Mouse (Mus musculus) neutrophil, adult 59 days (primary cell): Measurements from ENCODE around the gene Galnt7. TPM values are rescaled to one million over a fixed set of nuclear protein-coding genes. Genes with fewer than 3 reads are reported as not detected.

Experiments used
- total RNA-seq, 2 experiments: library from RNA; stranded (reverse); gene quantifications; 1 replicate in 1 of 2; 2 replicates in 1 of 2; pipeline ENCODE4 v1.2.4; 2023

The Galnt7 gene
- 1 to 10 TPM; 7.8 to 9.9 TPM for total RNA-seq

DNA sequence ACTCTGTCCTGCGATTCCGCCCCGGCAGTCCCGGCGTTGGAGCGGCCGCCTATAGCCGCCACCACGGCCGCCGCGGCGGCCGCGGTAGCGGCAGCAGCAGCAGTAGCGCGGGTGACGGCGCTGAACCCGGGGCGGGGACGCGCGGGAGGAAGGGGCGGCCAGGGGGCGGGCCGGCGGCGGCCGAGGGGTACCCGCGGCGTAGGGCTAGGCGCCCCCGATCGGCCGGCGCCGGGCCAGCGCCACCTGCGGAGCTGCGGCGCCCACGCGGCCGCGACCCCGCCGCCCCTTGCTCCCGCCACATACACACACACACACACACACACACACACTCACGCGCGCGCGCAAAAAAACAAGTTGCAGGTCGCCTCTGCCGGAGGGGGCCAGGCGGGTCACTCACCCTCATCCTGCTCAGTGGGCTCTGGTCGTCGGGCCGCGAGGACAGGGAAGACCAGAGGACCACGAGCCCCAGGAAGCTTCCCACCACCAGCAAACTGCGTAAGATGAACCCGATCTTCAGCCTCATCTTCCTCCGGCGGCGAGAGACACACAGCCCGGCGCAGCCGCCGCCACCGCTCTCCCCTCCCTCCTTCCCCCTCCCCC, at the start of gene Galnt7:
TSS of gene Galnt7 (minus strand) at position 577 of the 600 bp plus-strand sequence.

DNA sequence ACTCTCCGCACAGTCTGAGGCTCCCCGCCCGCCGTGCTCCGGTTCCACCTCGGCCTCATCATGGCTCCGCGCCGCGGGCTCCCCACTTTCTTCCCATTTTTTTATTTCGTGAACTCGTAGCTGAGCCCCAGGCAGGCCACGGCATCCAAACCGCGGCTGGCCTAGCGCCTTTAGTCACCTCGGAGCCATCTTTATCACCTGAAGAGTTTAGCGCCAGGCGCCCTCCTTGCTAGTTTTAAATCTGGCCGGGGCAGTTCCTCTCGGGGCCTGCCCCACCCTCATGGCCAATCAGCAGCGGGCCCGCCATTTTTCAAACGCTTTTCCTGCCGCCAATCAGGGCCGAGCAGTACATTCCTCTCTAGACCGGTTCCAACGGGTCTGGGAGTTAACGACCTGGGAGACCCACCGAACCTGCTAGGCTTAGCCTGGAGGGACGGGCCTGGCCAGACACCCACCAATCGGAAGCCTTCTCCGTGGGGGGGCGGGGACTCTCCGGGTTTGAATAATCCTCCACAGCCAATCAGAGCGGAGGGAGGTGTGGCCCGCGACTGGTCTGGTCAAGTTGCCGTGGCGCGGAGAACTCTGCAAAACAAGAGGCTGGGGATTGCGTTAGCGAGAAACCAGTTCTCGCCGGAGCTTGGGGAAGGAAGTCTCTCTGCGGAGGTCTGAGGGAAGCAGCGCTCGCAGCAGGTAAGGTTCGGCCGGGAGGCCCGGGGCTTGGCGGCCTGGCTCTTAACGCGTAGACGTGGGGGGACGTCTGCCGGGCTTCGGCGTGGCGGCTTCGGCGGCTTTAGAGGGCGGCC, 141.3 kb downstream of the Galnt7 start, which contains the start of gene Hmgb2:
TSS of gene Hmgb2 (plus strand) at position 592 of the 803 bp plus-strand sequence.

DNA sequence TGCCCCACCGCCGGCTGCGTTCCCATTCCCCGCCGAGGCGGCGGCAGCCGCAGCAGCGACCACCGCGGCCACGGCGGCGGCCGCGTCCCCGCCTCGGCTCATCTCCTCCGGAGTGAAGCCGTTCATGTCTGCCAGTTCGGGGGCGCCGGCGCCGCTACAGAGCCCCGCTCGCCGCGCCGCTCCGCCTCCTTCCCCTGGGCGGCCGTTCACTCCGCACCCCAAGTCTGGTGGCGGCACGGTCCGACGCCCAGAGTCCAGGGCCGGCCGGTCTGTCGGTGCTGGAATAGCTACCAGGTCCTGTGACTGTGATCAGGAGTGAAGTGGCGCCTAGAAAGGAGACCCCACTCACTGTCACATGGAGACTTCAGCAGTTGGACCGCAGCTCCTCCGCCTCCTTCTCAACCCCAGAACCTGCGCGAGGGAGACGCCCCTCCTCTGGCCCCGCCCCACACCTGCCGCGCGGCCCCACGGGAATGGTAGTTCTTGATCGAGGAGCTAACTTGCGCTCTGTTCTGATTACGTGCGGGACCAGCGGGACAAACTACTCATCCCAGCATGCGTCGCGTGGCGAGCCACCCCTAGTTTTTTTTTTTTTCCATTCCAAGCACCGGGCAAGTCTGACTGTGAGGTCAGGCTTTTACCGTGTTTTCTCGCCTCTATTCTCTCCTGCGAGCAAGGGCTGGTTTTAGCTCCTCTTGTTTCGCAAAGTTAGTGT, 165.2 kb downstream of the Galnt7 start, which contains the start of gene Sap30:
TSS of gene Sap30 (minus strand) at position 420 of the 715 bp plus-strand sequence.

Other genes starting within 250 kb of the Galnt7 start
- gene Scrg1, start 197.1 kb downstream of the Galnt7 start, total RNA-seq = 10 to 100 TPM; 31.3 to 42.3 TPM
- gene Sap30, start 165.2 kb downstream of the Galnt7 start, total RNA-seq = 10 to 100 TPM; 44.6 to 56.8 TPM
- 100 to 1,000 TPM; 848 to 870 TPM for gene Hmgb2, start 141.1 kb downstream of the Galnt7 start, total RNA-seq